Mouse (Mus musculus) liver, postnatal 0 days (tissue): Measurements from ENCODE around the gene Aamp. TPM values are rescaled to one million over a fixed set of nuclear protein-coding genes. Genes with fewer than 3 reads are reported as not detected.
A peak's percentile ranks its signal among the peaks of the same experiment; 100 is the strongest.

Experiments
- ATAC-seq: fragments of 200-750 bp; cut with Nextera tagmentation; 2 replicates; pipeline ENCODE4 v1.8.0; 2017; ENCODE audit warnings: mild to moderate bottlenecking, moderate library complexity
- DNase-seq: peaks from one replicate; pipeline ENCODE4 v3.0.0-alpha.2; 2016
- H3K27ac ChIP-seq: fragments of 300-500 bp; sonication (generic); 2 replicates; pipeline ENCODE4 v1.5.1; 2014; ENCODE audit warnings: antibody characterized with exemption, moderate library complexity, mild to moderate bottlenecking, low read depth
- H3K27me3 ChIP-seq: fragments of 300-500 bp; sonication (generic); 2 replicates; pipeline ENCODE4 v1.6.1; 2014; ENCODE audit warnings: low read length, control low read depth, mixed read lengths; ENCODE audit not compliant: insufficient read depth
- H3K36me3 ChIP-seq: fragments of 300-500 bp; sonication (generic); replicated peaks from 2 replicates; pipeline ENCODE4 v1.6.1; 2014; ENCODE audit warnings: mild to moderate bottlenecking, control low read depth, low read length, moderate library complexity, mixed read lengths; ENCODE audit not compliant: insufficient read depth
- H3K4me1 ChIP-seq: fragments of 300-500 bp; sonication (generic); 2 replicates; pipeline ENCODE4 v1.6.1; 2014; ENCODE audit warnings: antibody characterized with exemption, mild to moderate bottlenecking, control low read depth; ENCODE audit not compliant: insufficient read depth
- H3K4me2 ChIP-seq: fragments of 300-500 bp; sonication (generic); 2 replicates; pipeline ENCODE4 v1.6.1; 2014; ENCODE audit warnings: low read depth, mild to moderate bottlenecking, low read length, moderate library complexity, mixed read lengths
- H3K4me3 ChIP-seq: fragments of 300-500 bp; sonication (generic); 2 replicates; pipeline ENCODE4 v1.5.1; 2014; ENCODE audit warnings: low read depth, low read length
- H3K9ac ChIP-seq: fragments of 300-500 bp; sonication (generic); replicated peaks from 2 replicates; pipeline ENCODE4 v1.6.1; 2014; ENCODE audit warnings: mild to moderate bottlenecking, moderate library complexity
- H3K9me3 ChIP-seq: fragments of 300-500 bp; sonication (generic); 2 replicates; pipeline ENCODE4 v1.6.1; 2016; ENCODE audit warnings: mild to moderate bottlenecking, control low read depth, low read length, mixed read lengths
- CTCF ChIP-seq: sonication (generic); IDR thresholded peaks from 2 replicates; pipeline ENCODE4 v1.5.1; 2016; ENCODE audit warnings: antibody characterized with exemption, low read depth
- EP300 ChIP-seq: IDR thresholded peaks from 2 replicates; pipeline ENCODE4 v1.6.1; 2016; ENCODE audit warnings: antibody characterized with exemption, low read depth, mild to moderate bottlenecking
- WGBS: fragments of 180-500 bp; shearing (Covaris S2); extraction: QIAGEN DNeasy Blood & Tissue Kit; methylation state at CpG from one replicate; pipeline ENCODE4 v1.1.7; 2014; ENCODE audit not compliant: insufficient replicate concordance; 5-methylcytosine and 5-hydroxymethylcytosine counted together
- polyA plus RNA-seq: library from polyadenylated mRNA; unstranded; fragments of >200 nt; fragmentation: Nextera tagmentation; extraction: Ambion mirVana; gene quantifications from 2 replicates; pipeline ENCODE4 v1.2.1, GENCODE M21; 2015

The Aamp gene
- polyA plus RNA-seq, 1 experiment from 2014 or later = 109 TPM

- Histone ChIP-seq H3K27me3 (no peaks in the 10 kb centered on the region), H3K36me3 (no peaks in the 10 kb centered on the region; the same call in 1 of the 2 replicates), H3K9ac (peak overlapping the region; percentile 18), H3K4me1 (peaks cover 47% of the 10 kb centered on the region), H3K27ac (peak overlapping the region; percentile 41), H3K4me3 (peak overlapping the region; percentile 99), H3K4me2 (peak overlapping the region; percentile 93), H3K9me3 (no peaks in the 10 kb centered on the region)
- no peak for DNase-seq
- no peak for TF ChIP-seq CTCF
- TF ChIP-seq EP300 = no peak
- no peak for ATAC-seq
- 16% methylated on average over 7 of the region's 7 CpGs for WGBS
These were observed 45.4 kb downstream of the Aamp start for GRCm38 (mm10) chr1:74239162-74239561.

DNA sequence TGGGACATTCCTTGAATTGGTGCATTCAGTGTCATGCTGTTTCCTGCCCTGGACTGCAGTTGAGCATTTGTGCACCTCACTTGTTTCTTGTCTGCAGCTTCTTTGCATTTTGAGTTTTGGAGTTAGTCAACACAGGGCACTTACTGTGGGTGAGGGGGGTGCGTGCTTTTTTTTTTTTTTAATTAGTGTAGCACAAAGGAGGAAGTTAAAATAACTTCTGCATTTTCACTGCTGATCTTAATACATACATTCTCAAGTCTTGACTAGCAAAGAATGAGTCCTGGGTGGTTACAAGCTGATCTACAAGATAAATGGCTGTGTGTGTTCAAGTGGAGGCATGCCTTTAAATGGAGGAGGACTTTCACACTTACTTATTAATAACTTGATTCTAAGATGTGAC, 46.4 kb downstream of the Aamp start:
- ATAC-seq = no peak
- peak overlapping the region; percentile 99 for H3K4me3 ChIP-seq
- no peak for DNase-seq
- H3K36me3 ChIP-seq = no peaks in the 10 kb centered on the region; the same call in 1 of the 2 replicates
- peak overlapping the region; percentile 97 for H3K9ac ChIP-seq
- TF ChIP-seq CTCF = no peak
- TF ChIP-seq EP300 = no peak
- no peaks in the 10 kb centered on the region for H3K27me3 ChIP-seq
- peaks cover 39% of the 10 kb centered on the region for H3K4me1 ChIP-seq
- H3K9me3 ChIP-seq = no peaks in the 10 kb centered on the region
- 16% methylated on average over 1 of the region's 1 CpGs for WGBS
- H3K27ac ChIP-seq = peak overlapping the region; percentile 99
- peak overlapping the region; percentile 93 for H3K4me2 ChIP-seq

GRCm38 (mm10) chr1:74237671-74238070, 46.9 kb downstream of the Aamp start:
- no peak for DNase-seq
- H3K9ac ChIP-seq = peak overlapping the region; percentile 97
- H3K27me3 ChIP-seq = no peaks in the 10 kb centered on the region
- no peaks in the 10 kb centered on the region; the same call in 1 of the 2 replicates for H3K36me3 ChIP-seq
- peak overlapping the region; percentile 93 for H3K4me2 ChIP-seq
- peak overlapping the region; percentile 99 for H3K4me3 ChIP-seq
- TF ChIP-seq CTCF (no peak), EP300 (no peak)
- H3K27ac ChIP-seq = peak overlapping the region; percentile 99
- 7% methylated on average over 5 of the region's 5 CpGs for WGBS
- ATAC-seq = no peak
- no peaks in the 10 kb centered on the region for H3K9me3 ChIP-seq
- peaks cover 37% of the 10 kb centered on the region for H3K4me1 ChIP-seq

GRCm38 (mm10) chr1:74236590-74237317, 47.8 kb downstream of the Aamp start:
- Histone ChIP-seq H3K9ac (peak overlapping the region; percentile 97), H3K27me3 (no peaks in the 10 kb centered on the region), H3K9me3 (no peaks in the 10 kb centered on the region), H3K27ac (peak overlapping the region; percentile 99), H3K4me3 (peak overlapping the region; percentile 99), H3K36me3 (no peaks in the 10 kb centered on the region; the same call in 1 of the 2 replicates), H3K4me2 (peak overlapping the region; percentile 93), H3K4me1 (peaks cover 37% of the 10 kb centered on the region)
- under 1% methylated on average over 47 of the region's 57 CpGs for WGBS
- no peak for TF ChIP-seq EP300
- TF ChIP-seq CTCF = no peak
- ATAC-seq = peak; percentile 44
- DNase-seq = peak; percentile 74

DNA sequence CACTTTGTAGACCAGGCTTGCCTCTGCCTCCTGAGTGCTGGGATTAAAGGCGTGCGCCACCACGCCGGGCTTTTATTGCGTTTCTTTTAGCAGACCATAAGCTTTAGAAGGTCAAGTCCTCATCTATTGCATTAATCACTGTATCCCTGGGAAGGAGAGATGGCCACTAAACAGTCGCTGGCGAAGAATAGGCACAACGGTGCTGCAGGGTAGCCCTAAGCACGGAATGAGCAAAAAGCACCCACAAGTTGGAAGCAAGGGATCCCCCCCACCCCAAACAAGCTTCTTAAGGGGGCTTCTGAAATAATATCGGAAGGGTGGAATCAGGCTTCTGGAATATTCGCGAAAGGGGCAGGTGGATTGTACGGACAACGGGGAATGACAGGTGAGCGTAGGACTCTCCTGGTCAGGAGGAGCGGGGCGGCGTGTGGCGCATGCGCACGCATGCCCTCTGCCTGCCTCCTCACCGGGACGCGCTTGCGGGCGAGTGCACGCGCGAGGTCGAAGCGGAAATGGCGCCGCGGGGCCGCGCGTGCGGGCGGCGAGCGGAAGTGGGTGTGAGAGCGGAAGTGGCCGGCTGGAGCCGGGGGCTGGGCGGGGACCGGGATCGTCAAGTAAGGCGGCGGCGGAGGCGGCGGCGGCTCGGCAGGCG, 48.5 kb downstream of the Aamp start, which contains the start of gene Arpc2:
Gene Arpc2, plus strand, starts transcription at position 147 of the 652 bp plus-strand sequence.
- peaks cover 33% of the 10 kb centered on the region for H3K4me1 ChIP-seq
- peak within 1 kb of the TSS; percentile 99 for H3K27ac ChIP-seq
- TF ChIP-seq EP300 (no peak), CTCF (no peak)
- DNase-seq = peak; percentile 99
- peak within 1 kb of the TSS; percentile 97 for H3K9ac ChIP-seq
- peak within 1 kb of the TSS; percentile 94 for H3K4me2 ChIP-seq
- no peaks in the 10 kb centered on the region; the same call in 1 of the 2 replicates for H3K36me3 ChIP-seq
- no peaks in the 10 kb centered on the region for H3K9me3 ChIP-seq
- 4% methylated on average over 43 of the region's 55 CpGs for WGBS
- no peaks in the 10 kb centered on the region for H3K27me3 ChIP-seq
- ATAC-seq = peak; percentile 98
- peak within 1 kb of the TSS; percentile 99 for H3K4me3 ChIP-seq

GRCm38 (mm10) chr1:74230992-74231391, 53.5 kb downstream of the Aamp start:
- Histone ChIP-seq H3K4me3 (no peak overlapping the region), H3K9ac (no peak overlapping the region), H3K36me3 (no peaks in the 10 kb centered on the region), H3K27me3 (no peaks in the 10 kb centered on the region), H3K4me1 (peaks cover 6% of the 10 kb centered on the region; the same call in 1 of the 2 replicates), H3K27ac (no peak overlapping the region), H3K4me2 (no peak overlapping the region), H3K9me3 (no peaks in the 10 kb centered on the region)
- no peak for ATAC-seq
- DNase-seq = no peak
- no peak for TF ChIP-seq EP300
- no peak for TF ChIP-seq CTCF
- WGBS = 33% methylated on average over 1 of the region's 1 CpGs
